Mouse (Mus musculus) fibroblast of lung, adult 2 months (primary cell): ENCODE measurements at regions not wholly inside any gene's neighbourhood (a gene's known extent, or its start where the extent isn't known, plus 50 kb on each side); places are given as distances from the start of the nearest gene placed in this dataset.
"Not testable (repeated sequence)": the region's sequence is repeated elsewhere in the genome, so short reads cannot be mapped to it uniquely, and the experiment has no call there.

Experiments used
- DNase-seq: peaks from one replicate; pipeline ENCODE4 v3.0.0-alpha.2; 2011; ENCODE audit warnings: low read depth

DNA sequence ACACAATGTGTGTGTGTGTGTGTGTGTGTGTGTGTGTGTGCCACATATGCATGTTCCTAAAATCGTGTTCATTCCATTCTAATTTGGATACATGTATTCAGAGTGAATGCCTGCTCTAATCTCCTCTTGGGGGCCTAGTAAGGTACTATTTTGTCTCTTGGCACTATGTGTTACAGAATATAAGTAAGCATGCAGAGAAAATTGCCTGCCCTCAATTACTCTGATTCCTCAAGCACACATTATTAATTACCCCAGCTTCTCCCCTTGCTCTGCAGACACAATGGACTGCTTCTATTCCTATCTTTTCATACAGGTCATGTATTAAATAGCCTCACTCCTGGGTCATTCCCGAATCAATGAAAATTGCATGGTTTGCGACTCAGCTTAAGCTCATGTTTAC is 406.3 kb downstream of the Trib2 start:
- no peak for DNase-seq

DNA sequence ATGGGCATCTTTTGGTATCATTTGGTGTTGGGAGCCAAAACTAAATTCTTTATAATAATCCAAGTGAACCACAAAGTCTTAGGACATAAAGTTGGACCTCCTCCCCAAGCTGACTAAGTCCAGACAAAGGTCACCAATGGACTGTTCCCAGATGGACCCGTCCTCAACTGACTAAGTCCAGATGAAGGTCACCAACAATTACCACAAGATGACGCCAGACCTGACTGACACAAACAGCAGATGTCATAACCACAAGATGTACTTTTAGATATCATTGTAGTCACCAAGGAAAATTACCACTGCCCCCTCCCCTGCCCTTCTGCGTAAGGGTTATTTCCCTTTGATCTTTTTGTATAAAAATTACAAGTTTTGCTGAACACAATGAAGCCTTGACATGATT is 409.1 kb downstream of the Trib2 start:
- DNase-seq: not testable (repeated sequence)

DNA sequence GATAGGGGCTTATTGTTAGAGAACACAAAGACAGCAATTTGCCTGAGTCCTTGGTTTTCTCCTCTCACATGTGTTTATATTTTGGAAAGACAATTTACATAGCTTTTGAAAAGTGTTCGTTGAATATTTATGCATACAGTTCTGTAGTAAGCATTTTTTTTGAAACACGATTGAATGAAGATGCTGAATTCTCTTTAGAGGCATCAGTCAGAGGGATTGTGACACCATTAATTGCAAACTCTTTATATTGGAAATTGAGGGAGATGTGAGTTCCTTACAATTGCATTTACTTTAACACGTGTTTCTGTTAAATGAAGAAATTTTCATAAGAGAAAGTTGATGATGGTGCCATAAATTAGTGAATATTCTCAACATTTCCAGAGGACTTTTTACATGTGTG is 424.1 kb downstream of the Trib2 start:
- DNase-seq: no peak

DNA sequence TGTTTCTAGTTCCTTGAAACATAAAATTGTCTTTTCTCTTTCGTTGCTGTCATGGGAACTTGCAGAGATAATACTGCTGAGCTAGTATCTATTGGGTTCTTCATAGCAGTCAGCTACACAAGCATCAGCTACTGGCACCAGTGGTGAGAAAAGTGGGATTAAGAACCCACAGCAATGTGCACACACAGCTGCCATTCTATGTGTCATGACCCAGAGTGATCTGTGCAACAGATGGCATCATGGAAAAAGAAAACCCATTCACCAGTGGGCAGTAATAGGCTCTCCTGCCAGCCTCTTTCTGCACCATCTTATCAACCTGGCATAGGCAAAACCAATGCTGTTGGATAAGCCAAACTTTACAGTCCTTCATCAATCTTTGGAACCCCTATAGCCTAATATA is 428.1 kb downstream of the Trib2 start:
- no peak for DNase-seq

DNA sequence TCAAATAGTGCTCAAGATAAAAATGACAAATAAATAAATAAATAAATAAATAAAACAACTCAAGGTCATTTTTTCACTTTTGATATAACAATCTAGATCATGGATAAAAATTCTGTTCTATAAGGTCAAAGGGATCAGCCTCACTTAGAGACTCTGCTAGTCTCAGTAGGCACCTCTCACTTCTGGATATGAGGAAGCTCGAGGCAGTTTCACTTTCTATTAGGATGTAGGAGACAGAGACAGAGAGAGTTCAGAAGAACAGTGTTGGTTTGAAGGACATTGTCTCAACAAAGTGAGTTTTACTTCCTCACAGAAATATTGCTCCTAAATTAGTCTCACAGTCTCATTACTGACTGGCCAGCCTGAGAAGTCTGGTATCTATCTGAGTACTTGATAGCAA is 458.9 kb downstream of the Trib2 start:
- DNase-seq: no peak

DNA sequence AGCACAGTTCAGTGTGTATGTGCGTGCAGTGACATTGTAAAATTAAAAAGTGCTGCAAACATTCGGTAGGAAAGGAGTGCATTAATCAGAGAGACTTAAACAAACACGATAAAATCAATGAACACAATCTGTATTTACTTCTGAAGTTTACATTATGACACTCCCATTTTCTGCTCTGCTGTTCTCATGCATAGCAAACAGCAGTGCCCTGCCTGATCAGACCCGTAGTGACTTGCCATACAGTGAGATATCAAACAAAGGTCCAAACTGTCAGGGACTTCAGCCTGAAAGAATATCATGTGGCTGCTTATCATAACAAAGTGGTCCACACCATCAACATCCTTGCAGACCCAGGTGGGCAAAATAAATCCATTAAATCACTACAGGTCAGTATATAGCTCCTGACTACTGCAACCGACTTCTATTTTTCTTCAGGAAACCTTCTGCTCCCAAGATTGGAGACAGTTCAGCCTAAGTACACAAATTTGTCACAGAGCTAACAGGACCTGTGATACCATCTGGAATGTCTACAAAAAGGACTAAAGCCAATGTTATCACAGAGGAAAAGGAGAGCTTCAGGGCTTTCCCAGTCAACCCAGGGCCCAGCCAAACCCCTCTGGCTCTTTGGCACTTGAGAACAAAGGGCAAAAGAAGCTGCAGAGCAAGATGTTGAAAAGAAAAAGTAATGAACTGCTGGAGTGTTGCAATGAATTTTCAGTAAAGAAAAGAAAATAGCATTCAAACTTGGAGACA is 495.8 kb downstream of the Trib2 start:
- DNase-seq: no peak

DNA sequence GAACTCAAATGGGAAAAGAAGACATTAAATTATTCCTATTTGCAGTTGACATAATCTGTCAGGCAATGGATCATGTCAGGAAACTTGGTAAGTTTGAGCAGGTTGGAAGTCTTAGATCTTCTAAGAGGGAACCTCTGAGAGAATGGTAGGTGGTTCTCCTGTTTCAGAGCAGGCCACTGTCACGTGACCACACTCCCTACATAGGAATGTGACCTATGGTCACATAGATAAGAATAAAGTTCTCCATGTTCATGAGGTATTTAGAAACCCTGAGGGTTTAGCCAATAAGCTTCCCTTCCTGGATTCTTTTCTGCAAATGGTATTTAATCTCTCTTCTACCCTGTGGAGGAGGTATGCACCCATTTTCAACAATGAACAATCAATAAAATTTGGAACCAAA is 497.1 kb downstream of the Trib2 start:
- DNase-seq: no peak

DNA sequence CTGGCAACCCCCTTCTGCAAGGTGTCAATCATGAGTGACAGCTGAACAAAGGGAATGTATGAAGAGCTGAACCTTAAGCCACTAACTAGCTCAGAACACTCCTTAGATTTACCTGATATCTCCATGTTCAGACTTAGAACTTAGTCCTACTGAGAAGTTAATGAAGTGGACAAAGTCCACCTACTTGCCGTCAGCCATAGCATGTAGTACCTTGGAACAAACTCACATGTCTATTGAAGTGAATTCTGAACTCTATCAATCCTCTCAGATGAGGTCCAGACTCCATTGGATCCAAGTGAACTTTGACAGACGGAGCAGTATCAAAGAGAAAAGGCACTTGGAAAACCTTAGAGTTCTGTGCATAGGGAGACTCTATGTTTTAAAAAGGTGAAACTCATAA is 521.8 kb downstream of the Trib2 start:
- no peak for DNase-seq

DNA sequence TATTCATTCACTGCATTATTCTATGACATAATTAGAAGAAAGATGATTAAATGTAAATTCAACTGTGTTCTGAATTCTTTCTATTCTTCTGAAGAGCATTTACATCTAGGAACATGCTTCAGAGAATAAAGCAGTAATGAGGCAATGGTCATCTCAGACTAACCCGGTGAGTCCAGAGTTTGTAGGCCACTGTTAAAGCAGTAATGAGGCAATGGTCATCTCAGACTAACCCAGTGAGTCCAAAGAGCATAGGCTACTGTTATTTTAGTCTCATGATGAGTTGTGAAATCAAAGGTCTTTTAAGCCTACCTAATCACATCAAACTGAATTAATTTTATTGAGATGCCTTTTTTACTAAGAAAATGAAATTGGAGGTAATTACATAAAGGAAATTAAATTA is 554.6 kb downstream of the Trib2 start:
- no peak for DNase-seq

DNA sequence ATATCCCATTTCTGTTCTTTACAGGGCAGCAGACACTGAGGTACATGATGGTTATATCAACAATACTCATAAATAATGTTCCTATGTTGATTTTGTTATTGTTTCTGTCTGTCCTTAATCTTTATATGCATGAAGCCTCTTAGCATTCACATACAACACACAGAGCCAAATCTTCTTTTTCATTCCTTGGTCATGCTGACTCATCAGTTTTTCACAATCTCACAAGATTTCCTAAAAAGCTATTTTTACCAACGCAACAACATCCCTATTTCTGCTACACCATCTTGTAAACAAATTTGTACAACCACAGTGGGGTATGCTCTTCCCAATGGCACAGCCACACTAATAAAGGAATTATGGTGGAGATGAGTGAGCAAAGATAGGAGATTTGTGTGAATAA is 555.1 kb downstream of the Trib2 start:
- DNase-seq: no peak

DNA sequence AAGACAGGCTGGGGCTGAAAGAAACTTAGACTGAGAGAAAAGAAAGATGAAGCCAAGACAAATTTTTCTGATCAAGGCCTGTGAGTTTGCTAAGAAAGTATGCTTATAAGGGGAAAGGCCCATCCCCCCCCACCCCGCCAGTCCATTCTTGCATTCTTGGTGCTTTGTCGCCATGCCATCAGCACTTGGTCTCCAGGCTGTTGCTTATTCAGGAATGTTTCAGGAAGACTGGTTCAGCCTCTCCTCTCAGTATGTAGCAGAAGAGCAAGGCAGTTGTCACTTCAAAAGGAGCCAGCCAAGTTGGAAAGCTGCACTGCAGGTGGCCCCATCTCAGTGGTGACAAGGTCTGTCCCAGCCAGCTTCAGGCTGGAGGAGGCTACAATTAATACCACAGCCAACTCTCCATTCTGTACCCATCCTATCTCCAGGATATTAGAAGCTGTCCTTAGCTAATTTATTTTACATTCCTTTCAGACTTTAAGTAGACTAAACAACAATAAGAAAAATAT is 555.8 kb downstream of the Trib2 start:
- DNase-seq: no peak

DNA sequence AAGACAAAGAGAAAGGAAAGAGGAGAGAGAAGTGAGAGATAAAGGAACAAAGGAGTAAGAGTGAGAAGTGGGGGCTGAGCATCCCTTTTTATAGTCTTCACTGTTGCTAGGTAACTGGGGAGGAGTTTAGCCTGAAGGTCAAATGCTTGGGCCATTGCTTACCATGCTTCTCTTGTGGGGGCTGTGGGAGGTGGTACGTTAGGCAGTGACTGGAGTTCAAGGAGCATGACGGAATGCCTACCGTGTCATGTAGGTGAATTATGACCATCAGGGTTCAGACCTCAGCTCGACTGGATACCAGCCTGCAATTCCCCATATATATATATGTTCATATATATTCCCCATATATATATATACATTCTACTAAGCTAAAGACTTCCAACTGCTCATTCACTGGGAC is 571.8 kb downstream of the Trib2 start:
- DNase-seq: no peak

DNA sequence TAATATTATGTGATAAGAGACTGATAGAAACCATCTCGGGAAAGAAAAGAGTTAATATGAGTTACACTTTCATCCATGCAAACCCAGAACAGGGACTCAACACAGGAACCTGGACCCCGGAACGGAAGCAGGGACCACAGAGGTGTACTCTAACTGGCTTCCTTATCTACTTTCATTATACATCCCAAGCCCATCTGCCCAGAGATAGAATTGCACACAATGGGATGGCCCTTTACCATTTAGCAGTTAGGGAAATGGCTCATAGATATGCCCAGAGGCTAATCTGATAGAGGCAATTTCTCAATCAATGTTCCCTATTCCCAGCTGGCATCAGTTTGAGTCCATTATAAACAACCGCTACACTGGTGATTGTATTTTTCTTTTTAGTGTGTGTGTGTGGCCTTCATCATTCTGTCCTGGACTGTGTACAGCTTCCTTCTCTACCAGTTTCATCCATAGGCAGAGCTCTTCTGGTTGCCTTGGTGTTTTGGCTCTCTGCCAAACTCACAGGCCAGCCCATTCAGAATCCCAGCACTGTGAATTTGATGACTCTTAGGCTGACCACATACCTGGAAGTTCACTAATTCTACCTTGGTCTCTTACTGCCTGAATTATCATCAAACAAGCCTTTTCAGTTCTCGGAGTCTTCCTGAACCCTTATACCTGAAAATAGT is 594.1 kb downstream of the Trib2 start:
- DNase-seq: no peak

DNA sequence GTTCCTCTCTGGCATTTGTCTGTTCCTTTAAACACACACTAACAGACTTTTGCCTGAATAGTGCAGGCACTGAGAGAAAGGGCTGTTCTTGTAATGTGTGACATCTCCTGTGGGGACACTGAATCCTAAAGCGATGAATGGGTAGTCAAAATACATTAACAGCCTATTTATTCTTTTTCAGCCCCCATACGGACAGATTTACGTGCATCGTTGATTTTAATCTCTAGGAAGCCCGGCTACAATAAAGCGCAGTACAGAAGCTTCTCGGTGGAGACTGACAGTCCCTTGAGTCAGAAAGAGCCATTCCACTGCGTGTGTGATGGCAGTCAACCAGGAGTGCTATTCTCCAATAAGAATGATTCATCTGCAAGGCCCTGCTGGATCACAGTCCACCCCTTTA is 598.2 kb downstream of the Trib2 start:
- no peak for DNase-seq

DNA sequence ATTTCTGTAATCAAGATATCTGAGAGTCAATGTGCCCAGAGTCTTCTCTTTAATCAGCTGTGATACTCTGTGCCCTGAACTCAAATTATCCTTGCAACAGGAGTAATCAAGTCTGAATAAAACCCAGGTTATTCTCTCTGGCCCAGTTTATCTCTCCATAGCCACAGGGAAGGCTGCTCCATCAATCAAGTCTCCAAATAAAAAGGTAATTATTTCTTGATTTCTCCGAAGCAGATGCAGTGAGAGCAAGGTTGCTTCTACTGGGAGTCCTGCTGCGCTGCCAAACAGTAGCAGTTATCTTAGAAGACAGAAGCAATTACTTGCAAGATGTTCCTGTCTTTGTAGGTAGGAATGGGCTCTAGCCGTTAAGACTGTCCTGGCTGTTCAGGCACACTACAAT is 600.5 kb downstream of the Trib2 start:
- DNase-seq: no peak

DNA sequence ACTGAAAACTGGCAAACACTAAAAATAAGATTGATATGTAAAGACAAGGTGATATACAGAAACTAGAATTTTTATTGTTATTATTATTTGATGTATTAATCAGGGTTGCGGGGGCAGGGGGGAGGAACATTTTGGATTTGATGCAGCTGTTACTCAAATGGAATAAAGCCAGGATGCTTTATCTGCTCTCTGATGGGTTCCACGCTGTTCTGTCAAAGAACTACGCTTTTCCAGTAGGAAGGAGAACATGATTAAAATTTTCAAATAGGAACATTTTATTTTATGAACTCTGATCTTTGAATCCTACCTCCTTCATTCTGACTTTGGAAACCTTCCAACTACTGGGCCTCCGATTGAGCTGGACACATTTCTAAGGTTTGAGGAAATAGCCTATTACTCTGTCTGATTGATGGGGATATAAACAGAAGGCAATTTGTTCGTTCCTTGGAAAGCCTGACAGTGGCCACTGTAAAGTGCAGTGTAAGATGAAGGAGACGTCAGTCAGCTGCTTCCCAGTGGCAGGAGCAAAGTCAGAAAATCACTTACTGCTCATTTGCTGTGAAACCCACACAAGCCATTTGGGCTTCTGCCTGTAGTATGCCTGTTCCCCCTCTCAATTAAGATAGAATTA is 642.2 kb downstream of the Trib2 start:
- DNase-seq: no peak

DNA sequence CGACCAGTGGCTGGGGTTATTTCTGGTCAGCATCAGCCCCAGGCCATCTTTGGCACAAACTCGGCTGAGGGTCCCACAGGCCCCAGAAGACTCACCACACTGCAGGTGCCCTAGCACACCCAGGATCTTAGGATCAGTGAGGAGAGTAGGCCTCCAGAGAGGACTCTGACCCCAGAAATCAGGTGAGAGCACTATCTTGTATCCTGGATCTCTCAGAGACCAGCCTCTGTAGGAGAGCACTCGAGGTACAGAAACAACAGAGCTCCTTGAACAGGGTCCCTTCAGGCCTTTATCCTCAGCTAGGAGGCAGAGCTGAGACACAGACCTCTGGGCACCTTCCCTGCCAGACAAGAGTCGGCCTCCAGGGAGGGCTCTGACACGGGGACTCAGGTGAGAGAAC is 654.1 kb downstream of the Trib2 start:
- no peak for DNase-seq

DNA sequence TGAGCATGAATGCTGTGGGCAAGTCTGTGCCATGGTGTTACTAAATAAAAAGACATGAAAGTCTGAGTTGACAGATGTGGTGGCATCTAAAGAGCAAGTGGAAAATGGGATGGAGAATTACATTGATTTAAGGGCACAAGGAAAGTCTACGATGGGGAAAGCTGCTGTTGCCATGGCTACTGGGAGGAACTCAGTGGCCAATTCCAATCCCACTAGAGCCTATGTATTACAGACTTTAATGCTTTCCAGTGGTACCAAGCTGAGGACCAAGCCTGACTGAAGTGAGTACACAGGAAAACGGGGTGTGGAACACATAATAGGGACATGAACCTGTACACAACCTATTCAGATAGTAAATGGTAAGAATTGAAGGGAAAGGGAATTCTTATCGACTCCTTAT is 654.9 kb downstream of the Trib2 start:
- DNase-seq: no peak

DNA sequence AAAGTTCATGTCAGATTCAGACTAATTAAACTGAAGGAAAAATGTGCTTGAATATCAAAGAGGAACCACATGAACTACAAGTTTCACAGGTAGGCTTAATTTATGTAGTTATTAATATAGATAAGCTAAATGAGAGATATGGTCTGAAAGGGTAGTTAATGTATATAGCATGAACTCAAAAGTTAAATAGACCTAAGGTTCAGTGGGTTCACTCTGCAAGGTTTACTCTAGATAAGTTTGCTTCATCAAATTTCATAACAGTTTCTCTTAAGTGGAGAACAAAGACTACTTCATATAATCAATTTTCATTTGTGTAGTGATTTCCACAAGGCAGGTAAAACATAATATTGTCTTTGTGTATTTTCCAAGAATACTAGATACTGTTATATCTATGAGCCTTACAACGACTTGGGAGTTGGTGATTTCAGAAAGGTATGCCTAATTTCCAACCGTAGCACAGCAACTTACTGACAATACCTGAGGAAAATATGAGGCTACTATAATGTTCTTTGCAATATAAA is 656.2 kb downstream of the Trib2 start:
- no peak for DNase-seq

DNA sequence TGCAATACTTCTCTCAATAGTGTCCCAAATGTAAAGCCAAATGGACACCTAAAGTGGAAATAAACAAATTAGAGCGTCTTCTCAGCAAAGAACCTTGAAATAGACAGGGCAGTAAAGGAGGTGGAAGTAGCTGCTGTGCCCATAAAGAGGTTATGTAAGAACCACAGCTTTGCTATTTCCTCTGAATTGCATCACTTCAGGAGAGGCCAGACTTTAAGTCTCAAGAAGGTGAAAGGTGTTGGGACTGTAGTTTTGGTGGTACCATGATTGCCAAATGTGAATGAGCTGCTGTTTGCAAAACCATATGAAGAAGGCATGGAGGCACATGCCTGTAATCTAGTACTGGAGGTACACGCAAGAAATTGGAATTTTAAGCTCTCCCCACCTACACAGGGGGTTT is 670.3 kb downstream of the Trib2 start:
- DNase-seq: no peak

DNA sequence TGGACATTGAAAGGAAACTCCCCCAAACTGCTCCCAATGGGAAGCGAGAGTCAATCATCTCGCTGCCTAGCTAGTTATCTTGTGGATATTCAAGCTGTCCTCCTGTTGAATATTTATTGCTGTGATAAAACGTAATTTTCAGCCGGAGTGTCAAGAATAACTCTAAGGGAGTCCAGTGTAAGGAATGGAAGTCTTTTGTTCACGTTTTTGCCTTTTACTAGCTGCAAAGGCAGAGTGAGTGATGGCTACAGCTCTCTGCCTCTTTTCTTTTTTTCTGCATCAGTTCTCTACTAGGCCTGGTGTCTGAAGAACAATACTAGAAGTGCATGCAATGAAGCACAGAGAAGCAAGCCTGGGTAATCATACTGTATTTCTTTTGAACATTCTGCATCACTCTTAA is 679.7 kb downstream of the Trib2 start:
- DNase-seq: no peak

DNA sequence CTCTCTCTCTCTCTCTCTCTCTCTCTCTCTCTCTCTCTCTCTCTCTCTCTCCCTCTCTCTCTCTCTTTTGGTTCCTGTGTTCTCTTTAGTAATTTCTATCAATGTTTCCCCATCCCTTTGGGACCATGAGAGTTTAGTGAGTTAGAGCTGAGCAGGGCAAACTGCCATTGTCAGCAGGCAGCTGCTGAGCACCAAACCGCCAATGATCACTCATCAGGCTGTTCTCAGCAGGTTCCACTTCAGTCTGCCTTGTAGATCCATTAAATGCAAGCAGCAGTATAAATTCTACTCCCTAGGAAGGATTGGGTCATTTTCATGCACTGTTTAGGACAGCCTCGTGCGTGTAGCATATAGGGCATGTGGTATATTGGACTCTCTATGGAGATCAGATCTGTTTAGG is 692.5 kb downstream of the Trib2 start:
- DNase-seq: no peak

DNA sequence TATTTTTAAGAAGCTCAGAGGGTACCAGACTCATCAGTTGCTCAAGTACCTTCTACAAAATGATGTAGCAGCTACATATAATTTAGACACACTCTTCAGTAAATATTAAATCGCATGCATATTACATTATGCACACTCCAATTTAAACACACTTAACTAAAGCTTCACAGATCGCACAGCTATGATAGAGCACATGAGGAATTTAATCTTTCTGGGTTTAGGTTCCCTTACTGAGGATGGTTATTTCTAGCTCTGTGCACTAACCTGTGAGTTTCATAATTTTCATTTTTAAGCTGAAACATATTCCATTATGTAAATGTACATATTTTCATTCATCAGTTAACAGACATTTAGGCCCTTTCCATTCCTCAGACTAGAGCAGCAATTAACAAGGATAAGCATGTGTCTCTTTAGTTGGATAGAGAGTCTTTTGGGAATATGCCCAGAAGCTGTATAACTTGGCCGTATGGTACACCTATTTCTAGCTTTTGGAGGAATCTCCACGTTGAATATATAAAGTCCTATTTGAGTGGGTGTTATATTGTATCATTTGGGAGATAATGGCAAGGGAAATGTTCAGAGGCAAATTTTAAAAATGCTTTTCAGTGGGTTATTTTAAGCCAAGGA is 694.0 kb downstream of the Trib2 start:
- DNase-seq: no peak
